Mouse (Mus musculus) right cerebral cortex, postnatal 36 days (tissue): Measurements from ENCODE around the gene Cox6b1.

Experiments used
- DNase-seq, 2 experiments: peaks; one replicate each; pipeline ENCODE4 v3.0.0; 2022; ENCODE audit warnings: low spot score in 2 of 2, mixed read lengths in 1 of 2

Gene Cox6b1

GRCm38 (mm10) chr7:30586455-30587020, 39.4 kb downstream of the Cox6b1 start:
- DNase-seq, result no peak

- no peak for DNase-seq
Observed at GRCm38 (mm10) chr7:30585170-30585569, 40.8 kb downstream of the Cox6b1 start.

GRCm38 (mm10) chr7:30584339-30584738, 41.6 kb downstream of the Cox6b1 start:
- no peak for DNase-seq

- no peak for DNase-seq
Observed at GRCm38 (mm10) chr7:30581547-30581946, 44.4 kb downstream of the Cox6b1 start.

GRCm38 (mm10) chr7:30579950-30580349, 46.0 kb downstream of the Cox6b1 start:
- no peak for DNase-seq

GRCm38 (mm10) chr7:30572969-30573368, 53.0 kb downstream of the Cox6b1 start:
- no peak for DNase-seq

- DNase-seq, result no peak
Observed at GRCm38 (mm10) chr7:30572389-30572788, 53.6 kb downstream of the Cox6b1 start.

- DNase-seq, result no peak
Observed at GRCm38 (mm10) chr7:30567555-30567954, 58.4 kb downstream of the Cox6b1 start.
